Mouse (Mus musculus): ENCODE measurements at regions not wholly inside any gene's neighbourhood (a gene's known extent, or its start where the extent isn't known, plus 50 kb on each side); places are given as distances from the start of the nearest gene placed in this dataset.

DNA sequence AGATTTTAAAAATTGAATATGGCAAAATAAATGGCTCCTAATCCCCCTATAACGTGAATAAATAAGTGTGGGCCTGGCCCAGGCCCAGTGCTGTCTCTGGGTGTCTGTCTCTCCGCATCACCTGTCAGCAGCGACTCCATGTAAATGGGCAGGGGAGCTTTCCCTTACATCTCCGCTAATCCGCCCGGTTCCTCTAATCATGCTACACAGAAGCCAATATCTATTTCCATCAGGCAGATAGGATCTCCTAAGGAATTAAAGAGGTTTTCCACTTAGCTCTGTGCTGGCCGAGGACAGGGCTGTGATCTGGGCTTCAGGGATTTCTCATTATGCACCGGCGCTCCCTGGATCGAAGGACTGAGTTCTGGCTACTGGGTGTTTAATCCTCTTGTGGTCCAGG is 232.4 kb upstream of the Adamts16 start:
- no peak overlapping the region for H3K9ac ChIP-seq
- no peak overlapping the region for H3K4me2 ChIP-seq
- H3K9me3 ChIP-seq, result no peaks in the 10 kb centered on the region
- H3K4me1 ChIP-seq, result no peaks in the 10 kb centered on the region
- no peak overlapping the region for H3K27ac ChIP-seq
- H3K27me3 ChIP-seq, result no peaks in the 10 kb centered on the region
- H3K36me3 ChIP-seq, result no peaks in the 10 kb centered on the region
- no peak overlapping the region for H3K4me3 ChIP-seq
- 70% methylated on average over 10 of the region's 10 CpGs for WGBS
- no peak for ATAC-seq (ENCODE audit: insufficient number of reproducible peaks, low FRiP score, low TSS enrichment, low read depth)

DNA sequence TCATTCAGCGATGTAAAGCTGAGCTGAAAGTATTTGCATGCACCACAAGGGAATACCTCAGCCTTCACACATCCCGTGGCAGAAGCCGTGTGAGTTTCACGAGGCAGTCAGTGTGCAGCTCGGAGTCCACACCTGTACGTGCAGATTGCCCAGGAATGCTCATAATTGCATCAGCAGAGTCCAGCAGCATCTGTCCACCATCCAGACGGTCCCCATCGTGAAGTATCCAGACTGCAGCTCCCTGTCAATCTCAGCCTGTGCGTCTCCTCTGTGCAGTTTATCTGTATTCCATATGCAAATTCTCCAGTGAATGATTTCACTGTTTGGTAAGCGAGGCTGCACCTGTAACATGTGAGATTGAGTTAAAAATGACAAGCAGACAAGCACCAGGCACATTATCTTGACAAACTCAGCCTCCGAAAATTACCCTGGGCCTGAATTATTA is 227.2 kb upstream of the Adamts16 start:
- Histone ChIP-seq H3K4me1 (no peaks in the 10 kb centered on the region), H3K4me2 (no peak overlapping the region), H3K27me3 (no peaks in the 10 kb centered on the region), H3K9ac (no peak overlapping the region), H3K27ac (no peak overlapping the region), H3K36me3 (no peaks in the 10 kb centered on the region), H3K4me3 (no peak overlapping the region), H3K9me3 (no peaks in the 10 kb centered on the region)
- 34% methylated on average over 11 of the region's 11 CpGs for WGBS
- no peak for ATAC-seq (ENCODE audit: insufficient number of reproducible peaks, low FRiP score, low TSS enrichment, low read depth)

DNA sequence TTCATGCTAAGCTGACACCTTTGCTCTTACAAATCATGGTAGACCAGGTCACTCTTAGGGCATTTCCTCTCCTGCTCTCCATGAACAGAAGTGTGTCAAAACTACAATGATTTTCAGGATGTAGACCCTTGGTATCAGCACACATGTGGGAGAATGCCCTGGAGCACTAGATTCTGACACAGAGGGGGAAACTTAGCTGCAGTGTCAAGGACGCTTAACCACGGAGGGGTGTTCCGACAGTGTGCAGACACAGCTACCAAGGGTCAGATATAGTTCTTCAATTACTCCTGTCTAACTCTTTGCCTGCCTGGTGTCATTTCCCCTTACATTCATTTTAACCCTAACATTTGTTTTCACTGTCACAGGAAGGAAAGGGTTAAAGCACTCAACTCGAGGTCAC is 226.4 kb upstream of the Adamts16 start:
- no peak overlapping the region for H3K4me3 ChIP-seq
- no peak overlapping the region for H3K9ac ChIP-seq
- H3K9me3 ChIP-seq, result no peaks in the 10 kb centered on the region
- H3K4me1 ChIP-seq, result no peaks in the 10 kb centered on the region
- WGBS, result 33% methylated on average over 4 of the region's 4 CpGs
- H3K36me3 ChIP-seq, result no peaks in the 10 kb centered on the region
- H3K4me2 ChIP-seq, result no peak overlapping the region
- H3K27me3 ChIP-seq, result no peaks in the 10 kb centered on the region
- no peak for ATAC-seq (ENCODE audit: insufficient number of reproducible peaks, low FRiP score, low TSS enrichment, low read depth)
- no peak overlapping the region for H3K27ac ChIP-seq

DNA sequence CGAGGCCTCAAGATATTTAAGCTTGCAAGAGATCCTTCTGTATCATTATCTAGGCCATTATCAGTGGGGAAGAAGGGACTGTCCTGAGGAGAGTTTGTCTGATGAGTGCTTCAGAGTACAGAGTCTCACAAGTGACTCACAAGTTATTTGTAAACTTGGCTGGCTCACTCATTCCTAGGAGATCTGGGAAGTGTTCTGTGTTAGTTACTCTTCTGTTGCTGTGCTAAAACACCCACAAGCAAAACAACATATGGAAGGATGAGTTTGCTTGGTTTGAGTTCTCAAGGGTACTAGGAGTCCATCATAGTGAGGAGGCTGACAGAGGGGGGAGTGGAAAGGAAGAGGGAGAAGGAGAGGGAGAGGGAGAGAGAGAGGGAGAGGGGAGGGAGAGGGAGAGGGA is 224.0 kb upstream of the Adamts16 start:
- no peak overlapping the region for H3K9ac ChIP-seq
- no peak overlapping the region for H3K27ac ChIP-seq
- no peaks in the 10 kb centered on the region for H3K4me1 ChIP-seq
- H3K4me3 ChIP-seq, result no peak overlapping the region
- H3K36me3 ChIP-seq, result no peaks in the 10 kb centered on the region
- H3K9me3 ChIP-seq, result no peaks in the 10 kb centered on the region
- H3K4me2 ChIP-seq, result no peak overlapping the region
- no peaks in the 10 kb centered on the region for H3K27me3 ChIP-seq
- WGBS, result 59% methylated on average over 1 of the region's 1 CpGs
- ATAC-seq (ENCODE audit: insufficient number of reproducible peaks, low FRiP score, low TSS enrichment, low read depth), result no peak

DNA sequence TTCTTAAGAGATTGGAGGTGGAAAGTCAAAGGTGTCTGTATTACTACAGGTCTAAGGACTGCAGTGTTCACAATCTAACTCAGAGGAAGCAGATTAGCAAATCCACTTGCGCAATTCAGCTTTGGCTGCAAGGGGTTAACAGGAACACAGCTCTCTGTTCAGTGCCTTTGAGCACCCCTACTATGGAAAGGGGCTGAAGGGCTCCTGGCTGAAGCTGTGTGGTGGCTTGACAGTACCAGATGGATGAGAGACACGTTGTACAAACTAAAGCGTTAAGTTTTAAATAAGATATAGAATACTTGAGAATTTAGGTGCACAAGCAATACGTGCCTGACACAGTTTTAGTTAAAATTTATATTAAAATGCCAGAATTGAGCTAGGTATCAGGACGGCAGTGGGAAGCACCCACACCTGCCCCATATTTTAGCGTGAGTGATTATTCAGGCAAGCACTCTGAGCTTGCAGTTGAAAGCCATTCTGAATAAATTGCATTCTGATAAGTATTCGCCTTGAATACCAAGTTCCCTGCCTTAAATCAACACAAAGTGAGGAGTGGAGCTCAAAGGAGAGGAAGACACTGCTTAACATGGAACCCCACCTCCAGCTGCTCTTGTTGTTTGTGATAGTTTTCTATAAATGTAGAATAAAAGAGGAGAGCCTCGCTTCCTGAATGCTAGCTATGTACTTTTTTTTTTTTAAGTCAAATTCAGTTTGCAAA is 223.1 kb upstream of the Adamts16 start:
- no peak overlapping the region for H3K9ac ChIP-seq
- no peaks in the 10 kb centered on the region for H3K9me3 ChIP-seq
- H3K4me1 ChIP-seq, result no peaks in the 10 kb centered on the region
- no peak overlapping the region for H3K27ac ChIP-seq
- WGBS, result 71% methylated on average over 8 of the region's 8 CpGs
- no peaks in the 10 kb centered on the region for H3K27me3 ChIP-seq
- no peak overlapping the region for H3K4me2 ChIP-seq
- no peak overlapping the region for H3K4me3 ChIP-seq
- no peak for ATAC-seq (ENCODE audit: insufficient number of reproducible peaks, low FRiP score, low TSS enrichment, low read depth)
- H3K36me3 ChIP-seq, result no peaks in the 10 kb centered on the region

DNA sequence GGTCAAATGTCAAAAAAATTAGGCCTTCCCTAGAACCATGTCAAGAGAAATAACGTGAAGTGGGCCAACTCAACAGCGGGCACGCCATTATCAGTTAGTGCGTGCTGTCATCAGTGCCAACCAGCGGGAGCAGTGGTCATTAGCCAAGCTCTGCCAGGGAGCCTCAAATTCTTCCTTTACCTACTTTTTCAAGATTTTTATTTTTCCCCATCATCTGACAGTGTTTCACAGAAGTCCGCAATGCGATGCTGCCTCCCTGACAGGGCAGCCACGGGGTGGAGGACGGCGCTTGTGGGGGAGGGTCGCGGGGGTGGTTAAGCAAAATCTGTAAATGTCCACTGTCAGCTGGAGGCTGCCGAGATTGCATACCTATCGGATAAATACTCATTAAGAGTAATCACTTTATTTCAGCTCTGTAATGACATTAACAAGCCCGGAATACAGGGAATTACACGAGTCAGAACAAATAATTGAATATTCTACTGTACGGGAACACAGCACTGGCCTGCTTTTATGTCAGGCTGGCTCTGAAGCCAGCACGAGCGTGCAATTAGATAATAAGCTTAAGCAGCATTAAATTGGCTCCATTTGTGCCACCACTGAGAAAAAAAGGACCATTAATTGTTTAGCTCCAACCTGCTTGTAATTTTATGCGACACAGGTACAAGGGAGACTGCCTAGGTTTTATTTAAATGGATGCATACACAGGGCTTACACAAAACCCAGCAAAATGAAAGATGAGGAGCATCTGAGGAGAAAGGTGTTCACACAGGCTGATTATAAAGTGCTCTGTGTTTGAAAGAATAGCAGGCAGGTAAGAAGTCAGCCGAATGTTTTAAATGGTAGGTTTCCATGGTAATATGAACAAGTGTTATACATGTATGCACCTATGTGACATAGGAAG is 212.0 kb upstream of the Adamts16 start:
- Histone ChIP-seq H3K4me2 (no peak overlapping the region), H3K4me1 (no peaks in the 10 kb centered on the region), H3K9ac (no peak overlapping the region), H3K4me3 (no peak overlapping the region), H3K27ac (no peak overlapping the region), H3K27me3 (no peaks in the 10 kb centered on the region), H3K36me3 (no peaks in the 10 kb centered on the region), H3K9me3 (no peaks in the 10 kb centered on the region)
- WGBS, result 74% methylated on average over 21 of the region's 21 CpGs
- no peak for ATAC-seq (ENCODE audit: insufficient number of reproducible peaks, low FRiP score, low TSS enrichment, low read depth)

DNA sequence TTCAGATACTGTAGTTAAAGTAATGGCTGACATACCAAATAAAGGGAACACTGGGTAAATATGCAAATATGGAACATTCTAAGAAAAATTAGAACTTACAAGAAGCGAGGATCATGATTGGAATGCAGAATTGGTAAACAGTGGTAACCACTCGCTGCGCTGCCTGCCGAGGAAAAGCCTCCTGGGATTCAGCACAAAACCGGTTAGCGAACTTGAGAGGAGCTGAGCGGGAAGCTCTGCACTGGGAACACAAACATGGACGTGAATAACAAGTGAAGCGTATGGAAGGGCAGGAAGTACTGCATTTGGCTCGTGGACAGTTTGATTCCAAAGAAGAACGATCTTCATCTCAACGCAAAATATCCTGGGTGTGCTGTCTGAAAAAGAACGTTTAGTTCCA is 209.0 kb upstream of the Adamts16 start:
- 42% methylated on average over 13 of the region's 13 CpGs for WGBS
- Histone ChIP-seq H3K4me3 (no peak overlapping the region), H3K27me3 (no peaks in the 10 kb centered on the region), H3K36me3 (no peaks in the 10 kb centered on the region), H3K27ac (no peak overlapping the region), H3K4me2 (no peak overlapping the region), H3K9me3 (no peaks in the 10 kb centered on the region), H3K4me1 (no peaks in the 10 kb centered on the region), H3K9ac (no peak overlapping the region)
- no peak for ATAC-seq (ENCODE audit: insufficient number of reproducible peaks, low FRiP score, low TSS enrichment, low read depth)

DNA sequence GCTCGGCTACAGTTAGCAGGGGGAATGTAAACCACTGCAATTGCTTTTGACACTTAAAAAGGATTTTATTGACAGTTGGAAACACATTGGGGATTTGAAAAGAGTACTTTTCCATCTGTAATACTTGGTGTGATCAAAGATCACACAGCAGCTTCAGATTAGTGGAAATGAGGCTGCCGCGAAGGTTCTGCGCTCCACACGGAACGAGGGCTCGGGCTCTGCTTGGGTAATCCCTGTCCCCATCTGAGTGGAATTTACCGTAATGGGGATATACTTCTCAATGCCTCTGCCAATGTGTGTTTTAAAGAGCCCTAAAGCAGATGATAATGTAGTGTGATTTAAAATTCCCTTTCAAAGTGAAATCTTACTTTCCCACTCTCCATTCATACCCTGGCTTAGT is 194.4 kb upstream of the Adamts16 start:
- Histone ChIP-seq H3K36me3 (no peaks in the 10 kb centered on the region), H3K27ac (no peak overlapping the region), H3K4me3 (no peak overlapping the region), H3K27me3 (no peaks in the 10 kb centered on the region; the same call in 1 of the 2 replicates), H3K9ac (no peak overlapping the region), H3K9me3 (no peaks in the 10 kb centered on the region), H3K4me1 (no peaks in the 10 kb centered on the region), H3K4me2 (no peak overlapping the region)
- ATAC-seq (ENCODE audit: insufficient number of reproducible peaks, low FRiP score, low TSS enrichment, low read depth), result no peak
- 58% methylated on average over 8 of the region's 8 CpGs for WGBS

DNA sequence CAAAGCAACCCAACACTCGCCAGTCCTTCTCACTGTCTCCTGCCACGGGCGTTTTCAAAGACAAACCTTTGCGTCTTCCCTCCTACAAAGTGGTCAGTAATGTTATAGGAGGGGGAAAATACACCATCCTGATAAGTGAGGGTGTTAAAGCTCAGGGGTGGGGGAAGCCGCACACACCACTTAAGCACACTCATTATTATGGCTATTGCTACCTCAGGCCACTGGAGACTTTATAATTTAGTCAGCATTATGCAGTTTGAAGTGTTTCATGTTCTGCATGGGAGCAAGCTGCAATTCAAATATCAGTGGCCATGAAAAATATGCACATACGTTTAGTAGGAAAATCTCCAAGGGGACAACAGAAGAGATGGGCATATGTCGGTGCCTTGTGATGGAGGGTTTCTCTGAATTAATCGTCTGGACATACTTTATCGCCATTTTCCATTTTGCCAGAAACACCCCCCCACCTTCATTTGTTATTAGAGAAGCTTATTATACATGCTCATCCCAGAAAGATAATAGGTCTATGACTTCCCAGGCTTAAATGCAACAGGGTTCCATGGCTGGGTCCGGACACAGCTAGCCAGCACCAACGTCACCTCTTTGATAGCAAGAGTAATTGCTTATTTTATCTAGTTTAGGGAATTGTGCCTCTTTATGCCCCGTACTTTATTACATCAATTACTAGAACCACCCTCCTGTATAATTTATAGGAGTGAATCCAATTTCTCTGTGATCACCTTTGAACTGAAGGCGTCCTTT is 193.5 kb upstream of the Adamts16 start:
- 83% methylated on average over 13 of the region's 13 CpGs for WGBS
- Histone ChIP-seq H3K9me3 (no peaks in the 10 kb centered on the region), H3K4me1 (no peaks in the 10 kb centered on the region), H3K4me2 (no peak overlapping the region), H3K27ac (no peak overlapping the region), H3K4me3 (no peak overlapping the region), H3K27me3 (no peaks in the 10 kb centered on the region; the same call in 1 of the 2 replicates), H3K36me3 (no peaks in the 10 kb centered on the region), H3K9ac (no peak overlapping the region)
- ATAC-seq (ENCODE audit: insufficient number of reproducible peaks, low FRiP score, low TSS enrichment, low read depth), result no peak

DNA sequence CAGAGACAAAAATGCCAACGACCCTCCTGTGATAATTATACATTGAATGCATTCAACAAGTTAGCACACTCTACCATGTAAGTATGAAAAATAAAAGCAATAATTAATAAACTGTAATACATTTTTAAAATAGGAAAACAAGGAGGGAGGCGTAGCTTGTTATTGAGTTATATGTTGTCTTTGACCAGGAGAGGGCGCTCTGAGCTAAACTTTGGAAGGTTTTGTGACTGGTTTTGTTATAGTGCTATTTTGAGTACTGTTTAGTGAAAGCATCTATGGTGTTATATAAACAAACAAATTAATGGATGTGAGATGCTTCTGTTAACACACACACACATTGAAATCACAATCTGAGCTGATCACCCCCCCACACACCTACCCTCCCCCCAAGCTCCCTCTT is 166.6 kb upstream of the Adamts16 start:
- no peak overlapping the region for H3K4me2 ChIP-seq
- no peaks in the 10 kb centered on the region for H3K4me1 ChIP-seq
- H3K9me3 ChIP-seq, result no peaks in the 10 kb centered on the region
- 21% methylated on average over 3 of the region's 3 CpGs for WGBS
- no peak overlapping the region for H3K4me3 ChIP-seq
- no peaks in the 10 kb centered on the region for H3K36me3 ChIP-seq
- H3K27me3 ChIP-seq, result 0 out of 2 replicates have a peak, but pooled peaks cover 11% of the 10 kb centered on the region
- no peak overlapping the region for H3K9ac ChIP-seq
- ATAC-seq (ENCODE audit: insufficient number of reproducible peaks, low FRiP score, low TSS enrichment, low read depth), result no peak
- no peak overlapping the region for H3K27ac ChIP-seq

DNA sequence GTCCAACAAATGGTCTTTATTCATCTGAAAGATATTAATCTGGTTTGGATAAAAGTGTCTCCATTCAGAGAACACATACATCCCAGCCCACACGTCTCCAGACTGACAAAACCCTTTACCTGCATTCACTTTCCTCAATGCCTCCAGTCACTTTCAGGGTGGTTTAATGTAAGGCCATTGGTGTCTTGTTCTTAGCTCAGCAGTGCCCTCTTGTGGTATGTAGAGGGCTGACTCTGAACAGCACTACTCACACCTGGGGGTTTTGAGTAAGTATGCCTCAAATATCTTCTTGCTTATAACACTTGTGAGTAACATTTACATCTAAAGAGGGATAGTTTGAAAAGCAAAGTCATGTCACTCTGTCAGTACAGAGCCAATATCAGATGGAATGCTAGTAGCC is 164.5 kb upstream of the Adamts16 start:
- no peak overlapping the region for H3K9ac ChIP-seq
- H3K27me3 ChIP-seq, result 0 out of 2 replicates have a peak, but pooled peaks cover 11% of the 10 kb centered on the region
- ATAC-seq (ENCODE audit: insufficient number of reproducible peaks, low FRiP score, low TSS enrichment, low read depth), result no peak
- no peak overlapping the region for H3K27ac ChIP-seq
- H3K4me2 ChIP-seq, result no peak overlapping the region
- no peaks in the 10 kb centered on the region for H3K36me3 ChIP-seq
- no peaks in the 10 kb centered on the region for H3K9me3 ChIP-seq
- H3K4me1 ChIP-seq, result no peaks in the 10 kb centered on the region
- H3K4me3 ChIP-seq, result no peak overlapping the region
- 16% methylated on average over 1 of the region's 1 CpGs for WGBS

DNA sequence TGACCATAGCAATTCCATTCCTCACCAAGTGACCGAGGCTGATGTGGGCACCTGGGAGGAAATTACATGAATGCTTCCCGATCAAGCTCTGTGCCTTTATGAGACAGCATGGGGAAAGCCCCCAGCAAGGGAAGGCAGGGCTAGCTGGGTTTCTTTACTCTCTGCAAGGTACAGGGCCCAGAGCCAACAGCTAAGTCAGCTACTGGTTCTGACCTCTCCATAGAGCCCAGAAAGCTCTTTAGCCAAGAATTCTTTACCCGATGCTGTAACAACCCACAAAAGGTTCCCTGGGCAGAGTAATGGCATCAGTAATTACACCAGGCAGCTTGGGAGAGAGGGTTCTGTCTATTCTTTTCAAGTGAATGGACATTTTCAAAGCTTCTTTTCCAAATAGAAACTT is 161.9 kb upstream of the Adamts16 start:
- Histone ChIP-seq H3K4me2 (no peak overlapping the region), H3K27me3 (0 out of 2 replicates have a peak, but pooled peaks cover 11% of the 10 kb centered on the region), H3K9me3 (no peaks in the 10 kb centered on the region), H3K36me3 (no peaks in the 10 kb centered on the region), H3K27ac (no peak overlapping the region), H3K4me3 (no peak overlapping the region), H3K9ac (no peak overlapping the region), H3K4me1 (no peaks in the 10 kb centered on the region)
- no peak for ATAC-seq (ENCODE audit: insufficient number of reproducible peaks, low FRiP score, low TSS enrichment, low read depth)
- 57% methylated on average over 3 of the region's 3 CpGs for WGBS

Data from limb, embryonic 15.5 days (tissue).